Mouse (Mus musculus): Measurements from ENCODE around the gene Olfr419.

DNA sequence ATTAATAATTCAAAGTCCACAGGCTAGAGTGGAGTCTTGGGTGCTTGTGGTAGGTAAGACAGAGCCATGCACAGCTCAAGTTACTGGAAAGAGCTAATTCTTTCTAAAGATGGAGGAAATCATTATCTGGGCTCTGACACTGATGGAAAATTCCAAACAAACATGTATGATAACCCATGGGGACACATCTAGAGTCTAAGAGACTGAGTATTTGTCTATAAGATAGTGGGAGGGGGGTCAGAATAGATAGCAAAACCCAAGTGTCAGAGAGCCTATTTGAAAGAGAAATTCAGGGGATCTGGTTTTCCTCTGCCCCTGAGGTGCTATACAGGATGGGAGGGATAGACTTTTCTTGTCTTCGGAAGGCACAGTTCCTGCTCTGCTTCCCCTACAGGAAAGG is 5.8 kb downstream of the Olfr419 start:
- TF ChIP-seq CTCF (IDR thresholded peaks at IDR 0.05; ENCODE audit: control insufficient read depth, insufficient read depth, insufficient replicate concordance, low read depth, low read length) (no peak), POLR2A (IDR thresholded peaks at IDR 0.05; ENCODE audit: control insufficient read depth, low read depth, low read length) (no peak)
